Mouse (Mus musculus): ENCODE measurements around the gene Gpatch8. TPM values are rescaled to one million over a fixed set of nuclear protein-coding genes. Genes with fewer than 3 reads are reported as not detected.
"Not testable (repeated sequence)": the region's sequence is repeated elsewhere in the genome, so short reads cannot be mapped to it uniquely, and the experiment has no call there.

Gene Gpatch8
- polyA plus RNA-seq, 1 experiment from 2014 or later = 83.7 TPM

GRCm38 (mm10) chr11:102564952-102565671 lies 8.9 kb upstream of the Gpatch8 start:
- H3K9ac ChIP-seq (replicated peaks; ENCODE audit: low read depth, low read length); ATAC-seq (ENCODE audit: low read depth); H3K4me3 ChIP-seq (ENCODE audit: low read depth, low read length); H3K4me1 ChIP-seq (ENCODE audit: control insufficient read depth, insufficient read depth, low read length); H3K4me2 ChIP-seq (ENCODE audit: low read depth, low read length); H3K27me3 ChIP-seq (ENCODE audit: control insufficient read depth, insufficient read depth, low read length); H3K9me3 ChIP-seq (ENCODE audit: control insufficient read depth, low read length); H3K27ac ChIP-seq (ENCODE audit: low read depth, low read length); H3K36me3 ChIP-seq (ENCODE audit: control insufficient read depth, insufficient read depth, low read length): not testable (repeated sequence)
- WGBS = 86% methylated on average over 14 of the region's 14 CpGs

GRCm38 (mm10) chr11:102558704-102559103 lies 2.5 kb upstream of the Gpatch8 start:
- H3K36me3 ChIP-seq (ENCODE audit: control insufficient read depth, insufficient read depth, low read length) = no peaks in the 10 kb centered on the region
- H3K4me2 ChIP-seq (ENCODE audit: low read depth, low read length) = no peak overlapping the region
- H3K4me1 ChIP-seq (ENCODE audit: control insufficient read depth, insufficient read depth, low read length) = peaks cover 9% of the 10 kb centered on the region
- no peak overlapping the region for H3K4me3 ChIP-seq (ENCODE audit: low read depth, low read length)
- 92% methylated on average over 3 of the region's 5 CpGs for WGBS
- H3K27ac ChIP-seq (ENCODE audit: low read depth, low read length) = no peak overlapping the region
- no peaks in the 10 kb centered on the region; the same call in 1 of the 2 replicates for H3K27me3 ChIP-seq (ENCODE audit: control insufficient read depth, insufficient read depth, low read length)
- H3K9me3 ChIP-seq (ENCODE audit: control insufficient read depth, low read length) = no peaks in the 10 kb centered on the region
- no peak for ATAC-seq (ENCODE audit: low read depth)
- no peak overlapping the region for H3K9ac ChIP-seq (replicated peaks; ENCODE audit: low read depth, low read length)

GRCm38 (mm10) chr11:102557386-102557785 lies 1.2 kb upstream of the Gpatch8 start:
- Histone ChIP-seq H3K9me3 (ENCODE audit: control insufficient read depth, low read length) (no peaks in the 10 kb centered on the region), H3K4me3 (ENCODE audit: low read depth, low read length) (no peak overlapping the region), H3K36me3 (ENCODE audit: control insufficient read depth, insufficient read depth, low read length) (no peaks in the 10 kb centered on the region), H3K27ac (ENCODE audit: low read depth, low read length) (no peak overlapping the region), H3K27me3 (ENCODE audit: control insufficient read depth, insufficient read depth, low read length) (no peaks in the 10 kb centered on the region; the same call in 1 of the 2 replicates), H3K9ac (replicated peaks; ENCODE audit: low read depth, low read length) (no peak overlapping the region), H3K4me2 (ENCODE audit: low read depth, low read length) (no peak overlapping the region), H3K4me1 (ENCODE audit: control insufficient read depth, insufficient read depth, low read length) (peaks cover 11% of the 10 kb centered on the region)
- 100% methylated on average over 1 of the region's 1 CpGs for WGBS
- ATAC-seq (ENCODE audit: low read depth) = no peak

- H3K4me2 ChIP-seq (ENCODE audit: low read depth, low read length) = peak overlapping the region; percentile 39
- no peak overlapping the region for H3K9ac ChIP-seq (replicated peaks; ENCODE audit: low read depth, low read length)
- H3K4me1 ChIP-seq (ENCODE audit: control insufficient read depth, insufficient read depth, low read length) = peaks cover 14% of the 10 kb centered on the region
- no peaks in the 10 kb centered on the region for H3K36me3 ChIP-seq (ENCODE audit: control insufficient read depth, insufficient read depth, low read length)
- WGBS = 9% methylated on average over 3 of the region's 3 CpGs
- no peaks in the 10 kb centered on the region for H3K9me3 ChIP-seq (ENCODE audit: control insufficient read depth, low read length)
- peak overlapping the region; percentile 99 for H3K4me3 ChIP-seq (ENCODE audit: low read depth, low read length)
- H3K27ac ChIP-seq (ENCODE audit: low read depth, low read length) = peak overlapping the region; percentile 28; the same call in 1 of the 2 replicates
- ATAC-seq (ENCODE audit: low read depth) = no peak; the same call in 1 of the 2 replicates
- H3K27me3 ChIP-seq (ENCODE audit: control insufficient read depth, insufficient read depth, low read length) = no peaks in the 10 kb centered on the region; the same call in 1 of the 2 replicates
Observed at GRCm38 (mm10) chr11:102556716-102557074, 503 bp upstream of the Gpatch8 start.

- Histone ChIP-seq H3K9ac (replicated peaks; ENCODE audit: low read depth, low read length) (peak overlapping the region; percentile 94), H3K9me3 (ENCODE audit: control insufficient read depth, low read length) (no peaks in the 10 kb centered on the region), H3K27ac (ENCODE audit: low read depth, low read length) (peak overlapping the region; percentile 97), H3K27me3 (ENCODE audit: control insufficient read depth, insufficient read depth, low read length) (no peaks in the 10 kb centered on the region; the same call in 1 of the 2 replicates), H3K4me1 (ENCODE audit: control insufficient read depth, insufficient read depth, low read length) (peaks cover 18% of the 10 kb centered on the region), H3K4me3 (ENCODE audit: low read depth, low read length) (peak overlapping the region; percentile 99), H3K4me2 (ENCODE audit: low read depth, low read length) (peak overlapping the region; percentile 87), H3K36me3 (ENCODE audit: control insufficient read depth, insufficient read depth, low read length) (no peaks in the 10 kb centered on the region)
- ATAC-seq (ENCODE audit: low read depth) = peak; percentile 64
- under 1% methylated on average over 35 of the region's 39 CpGs for WGBS
Observed at GRCm38 (mm10) chr11:102555400-102556030, 677 bp downstream of the Gpatch8 start.

- Histone ChIP-seq H3K4me1 (ENCODE audit: control insufficient read depth, insufficient read depth, low read length) (peaks cover 18% of the 10 kb centered on the region), H3K4me2 (ENCODE audit: low read depth, low read length) (no peak overlapping the region), H3K9ac (replicated peaks; ENCODE audit: low read depth, low read length) (no peak overlapping the region), H3K9me3 (ENCODE audit: control insufficient read depth, low read length) (no peaks in the 10 kb centered on the region), H3K27ac (ENCODE audit: low read depth, low read length) (no peak overlapping the region), H3K27me3 (ENCODE audit: control insufficient read depth, insufficient read depth, low read length) (no peaks in the 10 kb centered on the region; the same call in 1 of the 2 replicates), H3K36me3 (ENCODE audit: control insufficient read depth, insufficient read depth, low read length) (no peaks in the 10 kb centered on the region), H3K4me3 (ENCODE audit: low read depth, low read length) (no peak overlapping the region)
- no peak for ATAC-seq (ENCODE audit: low read depth)
- 85% methylated on average over 3 of the region's 3 CpGs for WGBS
Observed at GRCm38 (mm10) chr11:102552051-102552450, 4.1 kb downstream of the Gpatch8 start.

- no peak overlapping the region for H3K4me3 ChIP-seq (ENCODE audit: low read depth, low read length)
- no peaks in the 10 kb centered on the region for H3K36me3 ChIP-seq (ENCODE audit: control insufficient read depth, insufficient read depth, low read length)
- H3K27ac ChIP-seq (ENCODE audit: low read depth, low read length) = no peak overlapping the region
- no peak overlapping the region for H3K4me2 ChIP-seq (ENCODE audit: low read depth, low read length)
- peaks cover 18% of the 10 kb centered on the region for H3K4me1 ChIP-seq (ENCODE audit: control insufficient read depth, insufficient read depth, low read length)
- H3K9ac ChIP-seq (replicated peaks; ENCODE audit: low read depth, low read length) = no peak overlapping the region
- no peaks in the 10 kb centered on the region for H3K9me3 ChIP-seq (ENCODE audit: control insufficient read depth, low read length)
- ATAC-seq (ENCODE audit: low read depth) = no peak
- no peaks in the 10 kb centered on the region; the same call in 1 of the 2 replicates for H3K27me3 ChIP-seq (ENCODE audit: control insufficient read depth, insufficient read depth, low read length)
Observed at GRCm38 (mm10) chr11:102551176-102551575, 5.0 kb downstream of the Gpatch8 start.

GRCm38 (mm10) chr11:102541471-102541870 lies 14.7 kb downstream of the Gpatch8 start:
- peaks cover 2% of the 10 kb centered on the region; the same call in 1 of the 2 replicates for H3K36me3 ChIP-seq (ENCODE audit: control insufficient read depth, insufficient read depth, low read length)
- 96% methylated on average over 5 of the region's 5 CpGs for WGBS
- H3K4me3 ChIP-seq (ENCODE audit: low read depth, low read length) = no peak overlapping the region
- no peak overlapping the region for H3K9ac ChIP-seq (replicated peaks; ENCODE audit: low read depth, low read length)
- no peak for ATAC-seq (ENCODE audit: low read depth)
- H3K4me2 ChIP-seq (ENCODE audit: low read depth, low read length) = no peak overlapping the region
- H3K4me1 ChIP-seq (ENCODE audit: control insufficient read depth, insufficient read depth, low read length) = no peaks in the 10 kb centered on the region
- no peaks in the 10 kb centered on the region for H3K27me3 ChIP-seq (ENCODE audit: control insufficient read depth, insufficient read depth, low read length)
- H3K9me3 ChIP-seq (ENCODE audit: control insufficient read depth, low read length) = no peaks in the 10 kb centered on the region
- H3K27ac ChIP-seq (ENCODE audit: low read depth, low read length) = no peak overlapping the region

GRCm38 (mm10) chr11:102540286-102540685 lies 15.9 kb downstream of the Gpatch8 start:
- H3K9ac ChIP-seq (replicated peaks; ENCODE audit: low read depth, low read length); ATAC-seq (ENCODE audit: low read depth); H3K27ac ChIP-seq (ENCODE audit: low read depth, low read length): not testable (repeated sequence)

More at GRCm38 (mm10) chr11:102540286-102540685, 15.9 kb downstream of the Gpatch8 start:
- H3K4me1 ChIP-seq (ENCODE audit: control insufficient read depth, insufficient read depth, low read length); H3K4me3 ChIP-seq (ENCODE audit: low read depth, low read length); H3K27me3 ChIP-seq (ENCODE audit: control insufficient read depth, insufficient read depth, low read length); H3K9me3 ChIP-seq (ENCODE audit: control insufficient read depth, low read length); H3K36me3 ChIP-seq (ENCODE audit: control insufficient read depth, insufficient read depth, low read length); H3K4me2 ChIP-seq (ENCODE audit: low read depth, low read length): not testable (repeated sequence)
